ENCODE assay signal across 17 mouse cellular contexts in genomic region chr9:61311604-61312003, GRCm38 (mm10).
DNase-seq lines count a peak whose midpoint lies in the region; ATAC-seq and TF ChIP-seq lines count a peak whose summit lies in the region.
"Had no signal": no experiment of that assay in that cellular context is flagged by ENCODE, and none has a peak within 500 bp of the region (broad histone marks: within the 10 kb centered on the region; RNA-seq: fewer than 3 reads in every experiment).

No protein-coding gene starts in this region.

- no peak for DNase-seq in forebrain, embryonic 10.5 days (ENCODE audit: extremely low spot score, low spot score)
- no peak for DNase-seq in forebrain, embryonic 14.5 days (ENCODE audit: low spot score)
- DNase-seq in layer of hippocampus, postnatal 10 days (ENCODE audit: low spot score in 2 of 2), result no peak
- no peak for DNase-seq in left cerebral cortex, adult 2 months (ENCODE audit: extremely low spot score in 1 of 2, low spot score in 2 of 2)
- DNase-seq: adrenal gland, postnatal 14 days; cerebellum, postnatal 10 days; kidney, postnatal 14 days; layer of hippocampus, postnatal 36 days; lung, adult 18-20 months; retina, postnatal 1 day; thymus, postnatal 25 days had no signal

- no peak overlapping the region for H3K4me2 ChIP-seq in forebrain, embryonic 14.5 days (ENCODE audit: low read length)
- no peak overlapping the region for H3K4me2 ChIP-seq in midbrain, embryonic 12.5 days (replicated peaks)
- no peak overlapping the region for H3K4me2 ChIP-seq in midbrain, embryonic 15.5 days
- H3K4me2 ChIP-seq in hindbrain, embryonic 13.5 days, result no peak overlapping the region
- H3K4me2 ChIP-seq in neural tube, embryonic 14.5 days (ENCODE audit: low read depth, low read length), result no peak overlapping the region
- H3K4me2 ChIP-seq: limb, embryonic 15.5 days had no signal

- peak overlapping the region; percentile 16 for H3K27ac ChIP-seq in forebrain, embryonic 10.5 days
- H3K27ac ChIP-seq in forebrain, embryonic 14.5 days (ENCODE audit: low read depth, low read length), result no peak overlapping the region
- peak overlapping the region; percentile 47; the same call in 1 of the 2 replicates for H3K27ac ChIP-seq in midbrain, embryonic 12.5 days (replicated peaks)
- H3K27ac ChIP-seq in midbrain, embryonic 15.5 days, result no peak overlapping the region
- H3K27ac ChIP-seq in hindbrain, embryonic 13.5 days, result peak overlapping the region; percentile 48; the same call in 1 of the 2 replicates
- no peak overlapping the region for H3K27ac ChIP-seq in neural tube, embryonic 14.5 days (ENCODE audit: low read depth, low read length)
- H3K27ac ChIP-seq in left cerebral cortex, adult 2 months, result no peak overlapping the region
- H3K27ac ChIP-seq: limb, embryonic 15.5 days had no signal

- no peak for ATAC-seq in forebrain, embryonic 14.5 days
- no peak for ATAC-seq in midbrain, embryonic 12.5 days (ENCODE audit: low FRiP score, low read depth)
- ATAC-seq in midbrain, embryonic 15.5 days (replicated peaks), result no peak
- peak; percentile 57; the same call in 1 of the 2 replicates for ATAC-seq in hindbrain, embryonic 13.5 days (ENCODE audit: low FRiP score)
- ATAC-seq in neural tube, embryonic 14.5 days (ENCODE audit: low read depth), result peak; percentile 65; the same call in 1 of the 2 replicates

- H3K4me1 ChIP-seq in forebrain, embryonic 10.5 days, result peaks cover 60% of the 10 kb centered on the region
- peaks cover 9% of the 10 kb centered on the region; the same call in 1 of the 2 replicates for H3K4me1 ChIP-seq in forebrain, embryonic 14.5 days (ENCODE audit: control insufficient read depth, insufficient read depth, low read length)
- peaks cover 36% of the 10 kb centered on the region for H3K4me1 ChIP-seq in midbrain, embryonic 12.5 days
- peaks cover 31% of the 10 kb centered on the region for H3K4me1 ChIP-seq in midbrain, embryonic 15.5 days
- H3K4me1 ChIP-seq in hindbrain, embryonic 13.5 days (replicated peaks), result peaks cover 54% of the 10 kb centered on the region
- peaks cover 27% of the 10 kb centered on the region for H3K4me1 ChIP-seq in neural tube, embryonic 14.5 days (ENCODE audit: control insufficient read depth, insufficient read depth, low read length)

- H3K36me3 ChIP-seq in forebrain, embryonic 10.5 days (replicated peaks), result no peaks in the 10 kb centered on the region
- no peaks in the 10 kb centered on the region for H3K36me3 ChIP-seq in forebrain, embryonic 14.5 days (ENCODE audit: control insufficient read depth, insufficient read depth, low read length)
- no peaks in the 10 kb centered on the region for H3K36me3 ChIP-seq in midbrain, embryonic 12.5 days
- no peaks in the 10 kb centered on the region for H3K36me3 ChIP-seq in midbrain, embryonic 15.5 days (replicated peaks)
- H3K36me3 ChIP-seq in hindbrain, embryonic 13.5 days, result no peaks in the 10 kb centered on the region
- H3K36me3 ChIP-seq in neural tube, embryonic 14.5 days (ENCODE audit: control insufficient read depth, insufficient read depth, low read length), result no peaks in the 10 kb centered on the region
- H3K36me3 ChIP-seq: limb, embryonic 15.5 days had no signal

- TF ChIP-seq CTCF in left cerebral cortex, adult 2 months (IDR thresholded peaks at IDR 0.05), result no peak

- H3K9ac ChIP-seq in forebrain, embryonic 14.5 days (ENCODE audit: low read length), result no peak overlapping the region
- H3K9ac ChIP-seq in midbrain, embryonic 12.5 days (replicated peaks), result no peak overlapping the region
- no peak overlapping the region for H3K9ac ChIP-seq in midbrain, embryonic 15.5 days
- H3K9ac ChIP-seq in hindbrain, embryonic 13.5 days, result no peak overlapping the region
- H3K9ac ChIP-seq in neural tube, embryonic 14.5 days (replicated peaks; ENCODE audit: low read depth, low read length), result no peak overlapping the region
- H3K9ac ChIP-seq: limb, embryonic 15.5 days had no signal

- H3K27me3 ChIP-seq in forebrain, embryonic 10.5 days (ENCODE audit: poor library complexity, severe bottlenecking), result peaks cover 88% of the 10 kb centered on the region
- H3K27me3 ChIP-seq in forebrain, embryonic 14.5 days (replicated peaks; ENCODE audit: control insufficient read depth, insufficient read depth, low read length), result 0 out of 2 replicates have a peak, but pooled peaks cover 3% of the 10 kb centered on the region
- H3K27me3 ChIP-seq in midbrain, embryonic 12.5 days, result peaks cover 28% of the 10 kb centered on the region
- H3K27me3 ChIP-seq in midbrain, embryonic 15.5 days (replicated peaks), result peaks cover 6% of the 10 kb centered on the region; the same call in 1 of the 2 replicates
- peaks cover 20% of the 10 kb centered on the region for H3K27me3 ChIP-seq in hindbrain, embryonic 13.5 days
- H3K27me3 ChIP-seq in neural tube, embryonic 14.5 days (ENCODE audit: control insufficient read depth, insufficient read depth, low read length), result no peaks in the 10 kb centered on the region

- intact Hi-C loops in left cerebral cortex, adult 2 months (cut with DNase I), result no loop called here

- H3K4me3 ChIP-seq in forebrain, embryonic 10.5 days, result no peak overlapping the region
- no peak overlapping the region for H3K4me3 ChIP-seq in forebrain, embryonic 14.5 days (ENCODE audit: low read depth, low read length)
- no peak overlapping the region for H3K4me3 ChIP-seq in midbrain, embryonic 12.5 days
- H3K4me3 ChIP-seq in midbrain, embryonic 15.5 days, result no peak overlapping the region
- no peak overlapping the region for H3K4me3 ChIP-seq in hindbrain, embryonic 13.5 days
- no peak overlapping the region for H3K4me3 ChIP-seq in neural tube, embryonic 14.5 days (ENCODE audit: low read depth, low read length)
- no peak overlapping the region for H3K4me3 ChIP-seq in left cerebral cortex, adult 2 months
- H3K4me3 ChIP-seq: erythroblast, embryonic 14.5 days; limb, embryonic 15.5 days had no signal

- WGBS in forebrain, embryonic 10.5 days, result 38% methylated on average over 5 of the region's 5 CpGs
- WGBS in forebrain, embryonic 14.5 days, result 56% methylated on average over 5 of the region's 5 CpGs
- WGBS in midbrain, embryonic 12.5 days, result 24% methylated on average over 5 of the region's 5 CpGs
- 36% methylated on average over 5 of the region's 5 CpGs for WGBS in midbrain, embryonic 15.5 days
- 22% methylated on average over 5 of the region's 5 CpGs for WGBS in hindbrain, embryonic 13.5 days
- 29% methylated on average over 5 of the region's 5 CpGs for WGBS in neural tube, embryonic 14.5 days

- no peaks in the 10 kb centered on the region for H3K9me3 ChIP-seq in forebrain, embryonic 10.5 days
- no peaks in the 10 kb centered on the region for H3K9me3 ChIP-seq in forebrain, embryonic 14.5 days (replicated peaks; ENCODE audit: control insufficient read depth, low read length)
- H3K9me3 ChIP-seq in midbrain, embryonic 12.5 days, result no peaks in the 10 kb centered on the region
- no peaks in the 10 kb centered on the region for H3K9me3 ChIP-seq in midbrain, embryonic 15.5 days
- H3K9me3 ChIP-seq in hindbrain, embryonic 13.5 days, result no peaks in the 10 kb centered on the region
- no peaks in the 10 kb centered on the region for H3K9me3 ChIP-seq in neural tube, embryonic 14.5 days (ENCODE audit: control insufficient read depth, low read length)
- H3K9me3 ChIP-seq: limb, embryonic 15.5 days had no signal

Comparison
In these comparisons a context has a peak if more than half of its experiments do, and no peak if none do; other contexts are left out.
1. H3K27ac ChIP-seq: peak in forebrain, embryonic 10.5 days (single experiment), midbrain, embryonic 12.5 days (single experiment) and hindbrain, embryonic 13.5 days (single experiment); none in forebrain, embryonic 14.5 days (single experiment), midbrain, embryonic 15.5 days (single experiment), neural tube, embryonic 14.5 days (single experiment) and left cerebral cortex, adult 2 months (single experiment).
2. ATAC-seq: peak in hindbrain, embryonic 13.5 days (single experiment) and neural tube, embryonic 14.5 days (single experiment); none in forebrain, embryonic 14.5 days (single experiment), midbrain, embryonic 12.5 days (single experiment) and midbrain, embryonic 15.5 days (single experiment).